Mouse (Mus musculus): ENCODE data around the gene Saal1. TPM values are rescaled to one million over a fixed set of nuclear protein-coding genes. Genes with fewer than 3 reads are reported as not detected.
"Not testable (repeated sequence)": the region's sequence is repeated elsewhere in the genome, so short reads cannot be mapped to it uniquely, and the experiment has no call there.

Saal1 gene
- polyA plus RNA-seq, 1 experiment: 15.4 TPM

DNA sequence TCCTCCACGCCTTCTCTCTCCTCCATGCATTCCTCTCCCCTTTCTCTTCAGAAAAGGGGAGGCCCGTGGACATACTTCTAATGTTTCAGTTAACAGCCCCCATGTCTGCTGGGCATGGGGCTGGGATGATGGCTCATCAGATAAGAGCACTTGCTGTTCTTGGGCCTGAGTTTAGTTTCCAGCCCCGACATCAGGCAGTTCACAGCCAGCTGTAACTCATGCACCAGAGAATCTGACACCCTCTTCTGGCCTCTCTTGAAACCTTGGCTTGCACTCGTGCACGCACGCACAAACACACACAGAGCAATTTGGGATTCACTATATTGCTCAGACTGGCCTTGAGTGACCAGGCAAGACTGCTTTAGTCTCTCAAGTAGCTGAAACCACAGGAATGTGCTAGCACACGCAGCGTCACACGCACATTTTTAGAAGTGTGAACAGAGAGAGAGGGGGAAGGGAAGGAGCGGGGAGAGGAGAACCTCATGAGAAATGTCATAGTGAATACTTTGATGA is 38.3 kb downstream of the Saal1 start, which contains the start of gene Tph1:
Gene Tph1 (minus strand): TSS at position 378 of the 513 bp plus-strand sequence.
- H3K4me1 ChIP-seq (ENCODE audit: control insufficient read depth, insufficient read depth, low read length): peaks cover 6% of the 10 kb centered on the region; the same call in 1 of the 2 replicates
- no peak within 1 kb of the TSS for H3K4me3 ChIP-seq (ENCODE audit: insufficient read depth, low read length)
- TF ChIP-seq CTCF (IDR thresholded peaks at IDR 0.05; ENCODE audit: borderline replicate concordance, insufficient read depth, low read length): no peak
- no peak for TF ChIP-seq POLR2A (IDR thresholded peaks at IDR 0.05; ENCODE audit: low read depth, low read length)
- H3K27ac ChIP-seq (ENCODE audit: insufficient read depth, low read length): no peak within 1 kb of the TSS

- Histone ChIP-seq H3K27ac (ENCODE audit: insufficient read depth, low read length) (no peak overlapping the region), H3K4me3 (ENCODE audit: insufficient read depth, low read length) (no peak overlapping the region), H3K4me1 (ENCODE audit: control insufficient read depth, insufficient read depth, low read length) (peaks cover 4% of the 10 kb centered on the region; the same call in 1 of the 2 replicates)
- TF ChIP-seq CTCF (IDR thresholded peaks at IDR 0.05; ENCODE audit: borderline replicate concordance, insufficient read depth, low read length): no peak
- TF ChIP-seq POLR2A (IDR thresholded peaks at IDR 0.05; ENCODE audit: low read depth, low read length): no peak
Observed at GRCm38 (mm10) chr7:46667256-46667655, 43.2 kb downstream of the Saal1 start.

GRCm38 (mm10) chr7:46665236-46665635 is 45.2 kb downstream of the Saal1 start:
- no peak overlapping the region for H3K4me3 ChIP-seq (ENCODE audit: insufficient read depth, low read length)
- TF ChIP-seq POLR2A (IDR thresholded peaks at IDR 0.05; ENCODE audit: low read depth, low read length) (no peak), CTCF (IDR thresholded peaks at IDR 0.05; ENCODE audit: borderline replicate concordance, insufficient read depth, low read length) (peak; percentile 54; the same call in 1 of the 2 replicates)
- H3K4me1 ChIP-seq (ENCODE audit: control insufficient read depth, insufficient read depth, low read length): no peaks in the 10 kb centered on the region
- no peak overlapping the region for H3K27ac ChIP-seq (ENCODE audit: insufficient read depth, low read length)

DNA sequence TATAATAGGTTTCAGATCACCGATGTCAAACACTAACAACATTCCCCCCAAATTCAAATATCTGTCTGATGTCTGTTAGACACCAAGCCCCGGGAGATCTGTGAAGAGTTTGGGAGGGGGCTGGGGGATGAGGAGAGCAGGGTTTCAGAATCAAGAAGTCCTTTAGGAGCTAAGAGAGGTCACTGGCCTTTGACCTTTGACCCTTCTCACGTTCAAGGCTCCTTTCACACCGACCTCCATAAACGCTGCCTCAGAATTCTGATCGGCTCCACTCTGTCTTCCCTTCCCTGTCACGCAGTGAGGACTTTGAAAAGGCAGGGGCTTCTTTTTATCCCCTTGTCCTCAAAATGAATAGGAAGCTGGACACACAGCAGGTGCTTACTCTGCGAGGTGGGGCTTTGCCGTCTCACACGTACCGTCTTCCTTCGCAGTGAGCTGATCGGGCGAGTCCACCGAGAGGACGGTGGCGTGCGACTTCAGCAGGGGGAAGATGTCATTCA is 48.8 kb downstream of the Saal1 start:
- Histone ChIP-seq H3K27ac (ENCODE audit: insufficient read depth, low read length) (no peak overlapping the region), H3K4me3 (ENCODE audit: insufficient read depth, low read length) (no peak overlapping the region), H3K4me1 (ENCODE audit: control insufficient read depth, insufficient read depth, low read length) (no peaks in the 10 kb centered on the region)
- no peak for TF ChIP-seq POLR2A (IDR thresholded peaks at IDR 0.05; ENCODE audit: low read depth, low read length)
- TF ChIP-seq CTCF (IDR thresholded peaks at IDR 0.05; ENCODE audit: borderline replicate concordance, insufficient read depth, low read length): no peak

GRCm38 (mm10) chr7:46652279-46652678 is 58.2 kb downstream of the Saal1 start:
- TF ChIP-seq POLR2A (IDR thresholded peaks at IDR 0.05; ENCODE audit: low read depth, low read length) (no peak), CTCF (IDR thresholded peaks at IDR 0.05; ENCODE audit: borderline replicate concordance, insufficient read depth, low read length) (no peak)
- no peak overlapping the region for H3K4me3 ChIP-seq (ENCODE audit: insufficient read depth, low read length)
- H3K27ac ChIP-seq (ENCODE audit: insufficient read depth, low read length): no peak overlapping the region
- no peaks in the 10 kb centered on the region for H3K4me1 ChIP-seq (ENCODE audit: control insufficient read depth, insufficient read depth, low read length)

DNA sequence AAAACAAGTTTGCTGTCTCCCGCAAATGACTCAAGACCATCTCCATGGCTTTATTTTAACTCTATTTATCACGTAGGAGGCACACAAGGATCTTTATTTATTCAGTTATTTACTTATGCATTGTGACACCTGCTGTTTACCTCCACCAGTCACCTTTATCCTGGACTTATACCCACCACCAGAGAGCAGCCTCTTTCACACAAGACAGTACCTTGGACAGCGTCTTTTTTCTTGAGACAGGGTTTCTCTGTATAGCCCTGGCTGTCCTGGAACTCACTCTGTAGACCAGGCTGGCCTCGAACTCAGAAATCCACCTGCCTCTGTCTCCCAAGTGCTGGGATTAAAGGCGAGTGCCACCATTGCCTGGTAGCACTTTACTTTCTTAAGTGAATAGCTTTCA is 60.2 kb downstream of the Saal1 start:
- not testable (repeated sequence) for H3K27ac ChIP-seq (ENCODE audit: insufficient read depth, low read length); H3K4me3 ChIP-seq (ENCODE audit: insufficient read depth, low read length); H3K4me1 ChIP-seq (ENCODE audit: control insufficient read depth, insufficient read depth, low read length)

DNA sequence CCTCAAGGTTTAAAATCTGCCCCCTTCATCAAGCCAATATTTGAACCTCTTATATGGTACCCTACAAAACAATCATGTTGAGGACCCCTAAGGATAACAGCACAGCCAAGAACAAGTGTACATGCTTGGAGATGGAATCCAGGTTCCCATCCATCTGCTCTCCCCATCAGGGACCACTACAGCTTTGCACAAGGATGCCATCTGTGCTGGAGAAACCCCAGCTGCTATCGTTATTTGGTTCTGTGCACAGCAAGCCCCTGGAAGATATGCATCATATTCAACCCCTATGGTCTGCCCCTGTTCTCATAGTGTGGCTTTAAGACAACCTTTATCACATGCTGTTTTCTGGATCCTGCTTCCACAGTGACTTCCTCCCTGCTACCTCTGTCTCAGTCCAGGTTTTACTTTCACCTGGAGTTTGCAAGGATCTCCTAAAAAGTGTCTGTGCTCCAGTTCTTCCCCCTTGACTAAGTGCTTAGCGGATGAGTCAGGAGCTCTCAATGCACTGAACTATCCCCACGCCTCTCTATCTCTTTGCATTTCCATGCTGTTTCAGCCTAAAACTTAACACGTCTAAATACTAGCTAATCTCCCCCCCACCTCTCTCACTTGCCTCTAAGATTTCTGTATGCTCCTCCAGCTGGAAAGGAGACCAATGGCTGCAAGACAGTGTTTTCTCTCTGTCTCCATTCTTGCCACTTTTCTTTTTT is 61.9 kb downstream of the Saal1 start:
- TF ChIP-seq CTCF (IDR thresholded peaks at IDR 0.05; ENCODE audit: borderline replicate concordance, insufficient read depth, low read length) (no peak), POLR2A (IDR thresholded peaks at IDR 0.05; ENCODE audit: low read depth, low read length) (no peak)
- Histone ChIP-seq H3K4me1 (ENCODE audit: control insufficient read depth, insufficient read depth, low read length) (no peaks in the 10 kb centered on the region), H3K27ac (ENCODE audit: insufficient read depth, low read length) (no peak overlapping the region), H3K4me3 (ENCODE audit: insufficient read depth, low read length) (no peak overlapping the region)

DNA sequence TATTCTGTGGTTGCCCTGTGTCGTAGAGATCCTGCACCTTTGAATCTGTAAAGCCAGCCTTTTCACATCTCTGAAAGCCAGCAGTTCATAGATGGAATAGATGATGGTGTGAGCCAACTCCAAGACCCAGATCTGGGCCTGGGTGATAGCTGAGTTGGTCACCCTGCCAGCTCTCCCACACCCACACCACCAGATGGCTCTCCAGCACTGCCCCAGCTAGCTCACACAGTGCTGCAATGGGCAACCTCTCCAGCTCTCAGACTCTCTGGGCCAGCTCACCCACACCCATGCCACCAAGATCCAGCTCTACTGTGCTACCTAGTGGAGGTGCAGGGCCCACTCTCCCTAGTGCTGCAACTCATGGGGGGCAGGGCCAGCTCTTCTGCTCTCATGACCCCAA is 67.3 kb downstream of the Saal1 start:
- Histone ChIP-seq H3K4me1 (ENCODE audit: control insufficient read depth, insufficient read depth, low read length) (no peaks in the 10 kb centered on the region), H3K4me3 (ENCODE audit: insufficient read depth, low read length) (no peak overlapping the region), H3K27ac (ENCODE audit: insufficient read depth, low read length) (no peak overlapping the region)
- TF ChIP-seq CTCF (IDR thresholded peaks at IDR 0.05; ENCODE audit: borderline replicate concordance, insufficient read depth, low read length): no peak

GRCm38 (mm10) chr7:46640062-46640461 is 70.4 kb downstream of the Saal1 start:
- H3K4me3 ChIP-seq (ENCODE audit: insufficient read depth, low read length): peak overlapping the region; percentile 68
- no peak for TF ChIP-seq CTCF (IDR thresholded peaks at IDR 0.05; ENCODE audit: borderline replicate concordance, insufficient read depth, low read length)
- H3K4me1 ChIP-seq (ENCODE audit: control insufficient read depth, insufficient read depth, low read length): no peaks in the 10 kb centered on the region
- no peak overlapping the region for H3K27ac ChIP-seq (ENCODE audit: insufficient read depth, low read length)

DNA sequence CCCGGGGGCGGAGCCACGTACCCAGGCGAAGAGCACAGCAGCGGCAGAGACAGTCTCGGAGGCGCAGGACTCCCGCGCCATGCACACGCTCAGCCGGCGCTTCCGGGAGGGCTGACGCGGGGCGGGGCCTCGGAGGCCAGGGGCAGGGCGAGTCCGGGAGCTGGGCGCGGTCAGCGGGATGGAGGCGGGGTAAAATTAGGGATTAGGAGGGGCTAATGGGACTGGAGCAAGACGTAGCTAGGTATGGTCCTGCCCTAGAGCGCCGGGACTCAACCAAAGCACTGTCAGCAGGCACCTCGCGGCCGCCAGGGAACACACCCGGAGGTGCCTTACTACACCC is 70.8 kb downstream of the Saal1 start, which contains the start of gene Sergef:
Gene Sergef (minus strand): TSS at position 116 of the 340 bp plus-strand sequence.
- Histone ChIP-seq H3K4me3 (ENCODE audit: insufficient read depth, low read length) (peak within 1 kb of the TSS; percentile 68), H3K4me1 (ENCODE audit: control insufficient read depth, insufficient read depth, low read length) (no peaks in the 10 kb centered on the region), H3K27ac (ENCODE audit: insufficient read depth, low read length) (no peak within 1 kb of the TSS)
- TF ChIP-seq POLR2A (IDR thresholded peaks at IDR 0.05; ENCODE audit: low read depth, low read length): peak; percentile 95
- no peak for TF ChIP-seq CTCF (IDR thresholded peaks at IDR 0.05; ENCODE audit: borderline replicate concordance, insufficient read depth, low read length)
